Mouse (Mus musculus) small intestine, adult 2 months (tissue): Measurements from ENCODE around the gene Olfr902. TPM values are rescaled to one million over a fixed set of nuclear protein-coding genes. Genes with fewer than 3 reads are reported as not detected.
"Not testable (repeated sequence)": the region's sequence is repeated elsewhere in the genome, so short reads cannot be mapped to it uniquely, and the experiment has no call there.

Experiments used
- H3K27ac ChIP-seq: fragments of 200-500 bp; 2 replicates; pipeline ENCODE4 v1.5.1; 2012; ENCODE audit warnings: low read depth, low read length, control low read depth, inconsistent platforms; ENCODE audit not compliant: insufficient read depth
- H3K27me3 ChIP-seq: fragments of 200-500 bp; 2 replicates; pipeline ENCODE4 v1.6.1; 2012; ENCODE audit warnings: mild to moderate bottlenecking, moderate library complexity, low read length, inconsistent platforms; ENCODE audit not compliant: control insufficient read depth, insufficient read depth
- H3K36me3 ChIP-seq: fragments of 200-500 bp; 2 replicates; pipeline ENCODE4 v1.6.1; 2012; ENCODE audit warnings: mild to moderate bottlenecking, low read length, control low read depth, inconsistent platforms; ENCODE audit not compliant: control insufficient read depth, insufficient read depth
- H3K4me1 ChIP-seq: fragments of 200-500 bp; 2 replicates; pipeline ENCODE4 v1.6.1; 2012; ENCODE audit warnings: low read length, inconsistent platforms, mixed read lengths; ENCODE audit not compliant: control insufficient read depth, insufficient read depth, insufficient read length
- H3K4me3 ChIP-seq: fragments of 200-500 bp; 2 replicates; pipeline ENCODE4 v1.5.1; 2012; ENCODE audit warnings: low read depth, mild to moderate bottlenecking, control low read depth, inconsistent platforms, low read length, moderate library complexity
- CTCF ChIP-seq: fragments of 200-500 bp; IDR thresholded peaks from 2 replicates; pipeline ENCODE4 v1.5.1; 2012; ENCODE audit warnings: low read depth, mild to moderate bottlenecking, control low read depth, inconsistent platforms, low read length, moderate library complexity, mixed read lengths; ENCODE audit not compliant: insufficient replicate concordance, insufficient read length; ENCODE audit errors: extremely low read depth
- POLR2A ChIP-seq: fragments of 200-500 bp; IDR thresholded peaks from 2 replicates; pipeline ENCODE4 v1.6.1; 2012; ENCODE audit warnings: low read depth, mild to moderate bottlenecking, control low read depth, inconsistent platforms, low read length, moderate library complexity
- WGBS: fragments of 180-500 bp; shearing (Covaris S2); methylation state at CpG from one replicate; pipeline ENCODE4 v1.1.7; 2018; 5-methylcytosine and 5-hydroxymethylcytosine counted together
- polyA plus RNA-seq: library from polyadenylated mRNA; depleted of rRNA; stranded (reverse); fragments of >200 nt; gene quantifications from 2 replicates; pipeline ENCODE4 v1.2.3, GENCODE M21; 2012; rRNA removed

Gene Olfr902
- polyA plus RNA-seq: not detected in 2 replicates

DNA sequence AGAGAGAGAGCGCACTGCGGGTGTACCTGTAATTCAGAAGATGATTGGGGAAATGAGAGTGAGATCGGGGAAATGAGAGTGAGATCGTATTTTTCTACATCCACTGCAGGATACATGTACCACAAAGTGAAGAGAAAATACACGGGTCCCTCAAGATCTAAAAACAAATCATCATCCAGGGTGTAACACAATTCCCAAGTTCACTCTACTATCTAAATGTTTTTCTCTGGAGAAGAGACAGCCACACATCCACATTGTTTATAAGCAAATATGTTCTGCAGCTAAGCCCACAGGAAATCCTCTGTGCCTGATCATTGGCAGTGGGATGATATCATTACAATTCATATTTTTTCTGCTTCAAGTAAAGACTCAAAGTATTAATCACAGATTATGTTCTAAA is at the start of gene Olfr902:
TSS of gene Olfr902 (plus strand) at position 301 of the 400 bp plus-strand sequence.
- Histone ChIP-seq H3K27me3 (no peaks in the 10 kb centered on the region), H3K4me1 (no peaks in the 10 kb centered on the region), H3K4me3 (no peak within 1 kb of the TSS), H3K36me3 (no peaks in the 10 kb centered on the region), H3K27ac (no peak within 1 kb of the TSS)
- TF ChIP-seq CTCF (no peak), POLR2A (no peak)
- 86% methylated on average over 5 of the region's 5 CpGs for WGBS

DNA sequence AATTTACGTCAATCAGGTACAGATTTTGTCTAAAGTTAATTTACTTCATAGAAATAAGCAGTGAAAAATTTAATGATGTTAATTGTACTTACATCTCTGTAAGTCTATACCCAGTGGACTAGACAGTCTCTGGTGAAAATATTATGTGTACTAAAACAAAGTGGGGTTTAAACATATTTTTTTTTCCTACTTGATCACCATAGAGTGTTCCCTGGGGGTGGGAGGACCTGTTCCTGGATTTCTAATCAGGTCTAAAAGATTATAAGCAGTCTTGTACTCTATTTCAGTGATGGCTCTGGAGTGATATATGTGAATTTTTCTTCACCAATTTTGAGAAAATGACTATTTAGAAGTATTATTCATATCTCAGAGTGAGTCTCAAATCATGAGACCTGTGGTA is 46.1 kb upstream of the Olfr902 start, which contains the start of gene Olfr147:
TSS of gene Olfr147 (plus strand) at position 301 of the 400 bp plus-strand sequence.
- TF ChIP-seq CTCF: no peak
- TF ChIP-seq POLR2A: no peak
- Histone ChIP-seq H3K4me1 (no peaks in the 10 kb centered on the region), H3K36me3 (no peaks in the 10 kb centered on the region), H3K27ac (no peak within 1 kb of the TSS), H3K4me3 (no peak within 1 kb of the TSS), H3K27me3 (no peaks in the 10 kb centered on the region)
- 69% methylated on average over 1 of the region's 1 CpGs for WGBS

GRCm38 (mm10) chr9:38407502-38407901 is 40.0 kb upstream of the Olfr902 start:
- H3K4me1 ChIP-seq, H3K36me3 ChIP-seq, H3K4me3 ChIP-seq, H3K27ac ChIP-seq, H3K27me3 ChIP-seq: not testable (repeated sequence)
- 92% methylated on average over 3 of the region's 3 CpGs for WGBS

- H3K27me3 ChIP-seq, H3K36me3 ChIP-seq, H3K4me1 ChIP-seq, H3K27ac ChIP-seq, H3K4me3 ChIP-seq: not testable (repeated sequence)
- WGBS: 87% methylated on average over 14 of the region's 14 CpGs
Measured at GRCm38 (mm10) chr9:38413502-38413901, 34.0 kb upstream of the Olfr902 start.

GRCm38 (mm10) chr9:38423801-38424200 is 23.7 kb upstream of the Olfr902 start:
- H3K4me3 ChIP-seq: no peak overlapping the region
- no peaks in the 10 kb centered on the region for H3K36me3 ChIP-seq
- no peaks in the 10 kb centered on the region for H3K4me1 ChIP-seq
- H3K27ac ChIP-seq: no peak overlapping the region
- TF ChIP-seq CTCF: no peak
- TF ChIP-seq POLR2A: no peak
- no peaks in the 10 kb centered on the region for H3K27me3 ChIP-seq

GRCm38 (mm10) chr9:38427026-38427425 is 20.4 kb upstream of the Olfr902 start:
- H3K4me3 ChIP-seq: no peak overlapping the region
- H3K27me3 ChIP-seq: no peaks in the 10 kb centered on the region
- H3K36me3 ChIP-seq: no peaks in the 10 kb centered on the region
- H3K4me1 ChIP-seq: no peaks in the 10 kb centered on the region
- H3K27ac ChIP-seq: no peak overlapping the region
- no peak for TF ChIP-seq POLR2A
- no peak for TF ChIP-seq CTCF
- WGBS: 41% methylated on average over 1 of the region's 1 CpGs

GRCm38 (mm10) chr9:38429155-38429554 is 18.3 kb upstream of the Olfr902 start, which contains the start of gene Olfr901:
TSS of gene Olfr901 (plus strand) at chr9:38429455.
- Histone ChIP-seq H3K27me3 (no peaks in the 10 kb centered on the region), H3K4me3 (no peak within 1 kb of the TSS), H3K4me1 (no peaks in the 10 kb centered on the region), H3K27ac (no peak within 1 kb of the TSS), H3K36me3 (no peaks in the 10 kb centered on the region)
- 85% methylated on average over 1 of the region's 1 CpGs for WGBS
- TF ChIP-seq POLR2A (no peak), CTCF (no peak)

- no peaks in the 10 kb centered on the region for H3K27me3 ChIP-seq
- H3K4me1 ChIP-seq: no peaks in the 10 kb centered on the region
- no peaks in the 10 kb centered on the region for H3K36me3 ChIP-seq
- H3K27ac ChIP-seq: no peak within 1 kb of the TSS
- TF ChIP-seq POLR2A: no peak
- TF ChIP-seq CTCF: no peak
- no peak within 1 kb of the TSS for H3K4me3 ChIP-seq
Measured at GRCm38 (mm10) chr9:38462844-38463243, 15.4 kb downstream of the Olfr902 start, which contains the start of gene Olfr904. TSS of gene Olfr904 (plus strand) at chr9:38463144.
